Mouse (Mus musculus) G1E (cell line): Measurements from ENCODE around the gene Pygm. TPM values are rescaled to one million over a fixed set of nuclear protein-coding genes. Genes with fewer than 3 reads are reported as not detected.

ENCODE experiments used
- ATAC-seq: 2 replicates; pipeline ENCODE4 v1.8.0; 2016; ENCODE audit warnings: mild to moderate bottlenecking; ENCODE audit not compliant: insufficient number of reproducible peaks, poor library complexity, low FRiP score, severe bottlenecking; ENCODE audit errors: extremely low read depth
- DNase-seq: peaks from one replicate; pipeline ENCODE4 v3.0.0; 2012; ENCODE audit warnings: low spot score
- H3K27me3 ChIP-seq: 2 replicates; pipeline ENCODE4 v1.6.1; 2012; ENCODE audit warnings: mild to moderate bottlenecking, low read length, inconsistent platforms; ENCODE audit not compliant: insufficient read depth
- H3K36me3 ChIP-seq: replicated peaks from 2 replicates; pipeline ENCODE3; 2012; ENCODE audit warnings: mild to moderate bottlenecking, inconsistent platforms
- H3K4me1 ChIP-seq: 2 replicates; pipeline ENCODE4 v1.6.1; 2012; ENCODE audit warnings: low read depth, low read length, inconsistent platforms, mixed read lengths; ENCODE audit not compliant: insufficient read depth
- H3K4me3 ChIP-seq: 2 replicates; pipeline ENCODE4 v1.5.1; 2012; ENCODE audit warnings: low read depth, mild to moderate bottlenecking, inconsistent platforms, low read length, moderate library complexity, mixed read lengths
- H3K9me3 ChIP-seq: replicated peaks from 2 replicates; pipeline ENCODE4 v1.6.1; 2012; ENCODE audit warnings: inconsistent platforms
- CTCF ChIP-seq: IDR thresholded peaks from 2 replicates; pipeline ENCODE4 v1.5.1; 2012; ENCODE audit warnings: low read depth, low read length, inconsistent platforms, mixed read lengths
- GATA1 ChIP-seq: IDR thresholded peaks from 2 replicates; pipeline ENCODE4 v1.6.1; 2012; ENCODE audit warnings: borderline replicate concordance, low read length, inconsistent platforms, mixed read lengths
- GATA2 ChIP-seq: IDR thresholded peaks from 2 replicates; pipeline ENCODE4 v1.6.1; 2012; ENCODE audit warnings: low read depth, low read length, inconsistent platforms, borderline replicate concordance
- POLR2AphosphoS5 ChIP-seq: IDR thresholded peaks from 2 replicates; pipeline ENCODE4 v1.6.1; 2012; ENCODE audit warnings: low read depth, low read length, inconsistent platforms; ENCODE audit not compliant: insufficient replicate concordance
- TAL1 ChIP-seq: conservative IDR thresholded peaks from 2 replicates; pipeline ENCODE4 v1.6.1; 2012; ENCODE audit warnings: low read depth, low read length, inconsistent platforms, mixed read lengths
- polyA plus RNA-seq: library from polyadenylated mRNA; stranded (reverse); fragments of >175 nt; gene quantifications from 2 replicates; pipeline ENCODE4 v1.2.3, GENCODE M21; 2012
- total RNA-seq, 2 experiments: library from RNA; stranded (forward) in 1 of 2; stranded (reverse) in 1 of 2; fragments of 200-1000 nt in 1 of 2; fragments of >200 nt in 1 of 2; fragmentation: Nextera tagmentation in 1 of 2; gene quantifications; 2 replicates each; pipeline ENCODE4 v1.2.3; 2014 to 2017

Pygm gene
- total and polyA plus RNA-seq, 3 experiments = 0.14 to 7.1 (median 0.87) TPM

GRCm38 (mm10) chr19:6409176-6409575 is 25.0 kb downstream of the Pygm start:
- Histone ChIP-seq H3K27me3 (peaks cover 35% of the 10 kb centered on the region), H3K9me3 (no peaks in the 10 kb centered on the region), H3K36me3 (no peaks in the 10 kb centered on the region), H3K4me3 (no peak overlapping the region), H3K4me1 (peaks cover 11% of the 10 kb centered on the region)
- DNase-seq (no peak), ATAC-seq (no peak)
- no peak for TF ChIP-seq CTCF
- TF ChIP-seq POLR2AphosphoS5 = no peak

GRCm38 (mm10) chr19:6409936-6410335 is 25.7 kb downstream of the Pygm start:
- DNase-seq (no peak), ATAC-seq (no peak)
- TF ChIP-seq CTCF (no peak), GATA2 (no peak), POLR2AphosphoS5 (no peak), GATA1 (no peak), TAL1 (no peak)
- Histone ChIP-seq H3K9me3 (no peaks in the 10 kb centered on the region), H3K36me3 (no peaks in the 10 kb centered on the region), H3K4me1 (peaks cover 9% of the 10 kb centered on the region), H3K4me3 (no peak overlapping the region), H3K27me3 (peaks cover 35% of the 10 kb centered on the region)

GRCm38 (mm10) chr19:6412798-6413197 is 28.6 kb downstream of the Pygm start:
- TF ChIP-seq GATA1 (no peak), POLR2AphosphoS5 (no peak), TAL1 (no peak), GATA2 (no peak), CTCF (no peak)
- peaks cover 22% of the 10 kb centered on the region for H3K4me1 ChIP-seq
- ATAC-seq = no peak
- H3K9me3 ChIP-seq = no peaks in the 10 kb centered on the region
- no peaks in the 10 kb centered on the region for H3K36me3 ChIP-seq
- peaks cover 46% of the 10 kb centered on the region for H3K27me3 ChIP-seq
- no peak overlapping the region for H3K4me3 ChIP-seq
- no peak for DNase-seq

GRCm38 (mm10) chr19:6415454-6415853 is 31.3 kb downstream of the Pygm start:
- H3K27me3 ChIP-seq = peaks cover 55% of the 10 kb centered on the region

GRCm38 (mm10) chr19:6416124-6416770 is 32.0 kb downstream of the Pygm start:
- no peak for TF ChIP-seq GATA1
- ATAC-seq = no peak
- no peak overlapping the region for H3K4me3 ChIP-seq
- H3K36me3 ChIP-seq = no peaks in the 10 kb centered on the region
- DNase-seq = no peak
- peaks cover 21% of the 10 kb centered on the region for H3K4me1 ChIP-seq
- peaks cover 63% of the 10 kb centered on the region for H3K27me3 ChIP-seq
- H3K9me3 ChIP-seq = no peaks in the 10 kb centered on the region

More at GRCm38 (mm10) chr19:6415454-6415853, 31.3 kb downstream of the Pygm start:
- ATAC-seq = no peak
- Histone ChIP-seq H3K36me3 (no peaks in the 10 kb centered on the region), H3K4me1 (peaks cover 21% of the 10 kb centered on the region), H3K4me3 (no peak overlapping the region), H3K9me3 (no peaks in the 10 kb centered on the region)
- TF ChIP-seq GATA1 (no peak), GATA2 (no peak), TAL1 (no peak), POLR2AphosphoS5 (no peak), CTCF (no peak)
- DNase-seq = no peak

- H3K9me3 ChIP-seq = no peaks in the 10 kb centered on the region
- DNase-seq (no peak), ATAC-seq (no peak)
- H3K4me3 ChIP-seq = no peak overlapping the region
- peaks cover 62% of the 10 kb centered on the region for H3K27me3 ChIP-seq
- no peaks in the 10 kb centered on the region for H3K36me3 ChIP-seq
- peaks cover 21% of the 10 kb centered on the region for H3K4me1 ChIP-seq
- no peak for TF ChIP-seq POLR2AphosphoS5
- no peak for TF ChIP-seq GATA1
- no peak for TF ChIP-seq TAL1
- TF ChIP-seq CTCF = no peak
- TF ChIP-seq GATA2 = no peak
These were observed 32.9 kb downstream of the Pygm start for GRCm38 (mm10) chr19:6416894-6417761.

GRCm38 (mm10) chr19:6418233-6418879 is 34.2 kb downstream of the Pygm start, which contains the start of gene Nrxn2:
Gene Nrxn2 (plus strand): TSS chr19:6418731.
- Histone ChIP-seq H3K4me1 (peaks cover 21% of the 10 kb centered on the region), H3K36me3 (no peaks in the 10 kb centered on the region), H3K9me3 (no peaks in the 10 kb centered on the region), H3K27me3 (peaks cover 53% of the 10 kb centered on the region), H3K4me3 (peak within 1 kb of the TSS; percentile 38)
- no peak for ATAC-seq
- TF ChIP-seq GATA1 = no peak
- no peak for TF ChIP-seq TAL1
- TF ChIP-seq CTCF = peak; percentile 67
- no peak for TF ChIP-seq POLR2AphosphoS5
- no peak for TF ChIP-seq GATA2
- DNase-seq = peak; percentile 67
